Mouse (Mus musculus) thymus, postnatal 25 days (tissue): ENCODE results near the gene Cpeb2.

Experiments
- DNase-seq: peaks from one replicate; pipeline ENCODE4 v3.0.0; 2022

Gene Cpeb2

GRCm38 (mm10) chr5:43239141-43239835 lies 6.3 kb downstream of the Cpeb2 start:
- no peak for DNase-seq

- DNase-seq: no peak
Observed at GRCm38 (mm10) chr5:43240729-43241128, 7.8 kb downstream of the Cpeb2 start.

GRCm38 (mm10) chr5:43246236-43246635 lies 13.3 kb downstream of the Cpeb2 start:
- no peak for DNase-seq

- no peak for DNase-seq
Observed at GRCm38 (mm10) chr5:43246954-43247353, 14.0 kb downstream of the Cpeb2 start.

- no peak for DNase-seq
Observed at GRCm38 (mm10) chr5:43248001-43248430, 15.0 kb downstream of the Cpeb2 start.

GRCm38 (mm10) chr5:43257490-43257889 lies 24.5 kb downstream of the Cpeb2 start:
- DNase-seq: no peak

GRCm38 (mm10) chr5:43258472-43259142 lies 25.6 kb downstream of the Cpeb2 start:
- no peak for DNase-seq

GRCm38 (mm10) chr5:43261814-43262213 lies 28.8 kb downstream of the Cpeb2 start:
- DNase-seq: no peak

- DNase-seq: no peak
Observed at GRCm38 (mm10) chr5:43263951-43264350, 31.0 kb downstream of the Cpeb2 start.

- DNase-seq: no peak
Observed at GRCm38 (mm10) chr5:43264696-43265095, 31.7 kb downstream of the Cpeb2 start.

- no peak for DNase-seq
Observed at GRCm38 (mm10) chr5:43277982-43278381, 45.0 kb downstream of the Cpeb2 start.

- no peak for DNase-seq
Observed at GRCm38 (mm10) chr5:43279774-43280173, 46.8 kb downstream of the Cpeb2 start.

- no peak for DNase-seq
Observed at GRCm38 (mm10) chr5:43285756-43286155, 52.8 kb downstream of the Cpeb2 start.

- no peak for DNase-seq
Observed at GRCm38 (mm10) chr5:43289752-43290446, 56.9 kb downstream of the Cpeb2 start.

- DNase-seq: no peak
Observed at GRCm38 (mm10) chr5:43293136-43293535, 60.2 kb downstream of the Cpeb2 start.

- DNase-seq: no peak
Observed at GRCm38 (mm10) chr5:43297459-43297858, 64.5 kb downstream of the Cpeb2 start.

- DNase-seq: no peak
Observed at GRCm38 (mm10) chr5:43298975-43299374, 66.0 kb downstream of the Cpeb2 start.

GRCm38 (mm10) chr5:43300076-43300475 lies 67.1 kb downstream of the Cpeb2 start:
- no peak for DNase-seq

GRCm38 (mm10) chr5:43300979-43301378 lies 68.0 kb downstream of the Cpeb2 start:
- no peak for DNase-seq

- DNase-seq: no peak
Observed at GRCm38 (mm10) chr5:43303504-43303903, 70.5 kb downstream of the Cpeb2 start.

- DNase-seq: no peak
Observed at GRCm38 (mm10) chr5:43305449-43305848, 72.5 kb downstream of the Cpeb2 start.

- DNase-seq: no peak
Observed at GRCm38 (mm10) chr5:43309961-43310360, 77.0 kb downstream of the Cpeb2 start.

GRCm38 (mm10) chr5:43324311-43324862 lies 91.4 kb downstream of the Cpeb2 start:
- DNase-seq: no peak

GRCm38 (mm10) chr5:43325561-43325960 lies 92.6 kb downstream of the Cpeb2 start:
- no peak for DNase-seq
